Mouse (Mus musculus) midbrain, embryonic 13.5 days (tissue): ENCODE data around the gene Rassf5. TPM values are rescaled to one million over a fixed set of nuclear protein-coding genes. Genes with fewer than 3 reads are reported as not detected.
"Not testable (repeated sequence)": the region's sequence is repeated elsewhere in the genome, so short reads cannot be mapped to it uniquely, and the experiment has no call there.

Source experiments
- ATAC-seq: fragments of 200-750 bp; cut with Nextera tagmentation; 2 replicates; pipeline ENCODE4 v1.8.0; 2017; ENCODE audit warnings: mild to moderate bottlenecking, moderate TSS enrichment, moderate library complexity
- H3K27ac ChIP-seq: fragments of 300-500 bp; sonication (generic); 2 replicates; pipeline ENCODE4 v1.5.1; 2015; ENCODE audit warnings: inconsistent platforms, mild to moderate bottlenecking, moderate library complexity
- H3K27me3 ChIP-seq: fragments of 300-500 bp; sonication (generic); 2 replicates; pipeline ENCODE4 v1.6.1; 2015; ENCODE audit warnings: mild to moderate bottlenecking, inconsistent platforms
- H3K36me3 ChIP-seq: fragments of 300-500 bp; sonication (generic); 2 replicates; pipeline ENCODE4 v1.6.1; 2015; ENCODE audit warnings: mild to moderate bottlenecking, inconsistent platforms
- H3K4me1 ChIP-seq: fragments of 300-500 bp; sonication (generic); replicated peaks from 2 replicates; pipeline ENCODE4 v1.6.1; 2015; ENCODE audit warnings: inconsistent platforms
- H3K4me2 ChIP-seq: fragments of 300-500 bp; sonication (generic); replicated peaks from 2 replicates; pipeline ENCODE4 v1.6.1; 2015; ENCODE audit warnings: moderate library complexity, mild to moderate bottlenecking, inconsistent platforms
- H3K4me3 ChIP-seq: fragments of 300-500 bp; sonication (generic); replicated peaks from 2 replicates; pipeline ENCODE4 v1.5.1; 2015; ENCODE audit warnings: mild to moderate bottlenecking, inconsistent platforms
- H3K9ac ChIP-seq: fragments of 300-500 bp; sonication (generic); replicated peaks from 2 replicates; pipeline ENCODE4 v1.6.1; 2015; ENCODE audit warnings: mild to moderate bottlenecking, inconsistent platforms
- H3K9me3 ChIP-seq: fragments of 300-500 bp; sonication (generic); 2 replicates; pipeline ENCODE4 v1.6.1; 2016; ENCODE audit warnings: mild to moderate bottlenecking, inconsistent platforms
- WGBS: fragments of 180-500 bp; shearing (Covaris S2); methylation state at CpG from one replicate; pipeline ENCODE4 v1.1.7; 2015; 5-methylcytosine and 5-hydroxymethylcytosine counted together
- polyA plus RNA-seq: library from polyadenylated mRNA; unstranded; fragments of >200 nt; fragmentation: Nextera tagmentation; extraction: Ambion mirVana; gene quantifications from 2 replicates; pipeline ENCODE4 v1.2.1, GENCODE M21; 2015

The Rassf5 gene
- polyA plus RNA-seq, 1 experiment from 2014 or later: 1.9 TPM

DNA sequence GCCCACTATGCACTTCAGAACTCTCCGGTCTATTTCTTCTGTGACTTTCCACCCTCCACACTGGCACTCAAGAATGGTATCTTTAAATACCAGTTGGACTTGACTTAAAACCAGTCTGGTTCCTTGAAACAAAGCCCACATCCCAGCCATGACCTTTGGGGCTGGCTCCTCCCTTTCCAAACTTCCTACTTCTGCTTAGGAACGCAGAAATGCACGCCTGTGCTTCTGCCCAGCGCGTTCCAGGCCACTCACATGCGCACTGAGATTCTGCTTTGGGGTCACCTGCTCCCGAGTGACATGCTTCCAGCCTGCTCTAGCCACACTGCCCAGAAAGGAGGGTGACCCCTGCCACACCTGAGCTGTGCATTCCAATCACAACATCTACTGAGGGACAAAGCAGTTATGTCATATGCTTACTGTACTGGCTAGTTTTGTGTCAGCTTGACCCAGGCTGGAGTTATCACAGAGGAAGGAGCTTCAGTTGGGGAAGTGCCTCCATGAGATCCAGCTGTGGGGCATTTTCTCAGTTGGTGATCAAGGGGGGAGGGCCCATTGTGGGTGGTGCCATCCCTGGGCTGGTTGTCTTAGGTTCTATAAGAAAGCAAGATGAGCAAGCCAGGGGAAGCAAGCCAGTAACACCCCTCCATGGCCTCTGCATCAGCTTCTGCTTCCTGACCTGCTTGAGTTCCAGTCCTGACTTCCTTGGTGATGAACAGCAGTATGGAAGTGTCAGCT is 7.6 kb upstream of the Rassf5 start:
- H3K27ac ChIP-seq, H3K9me3 ChIP-seq, H3K9ac ChIP-seq, H3K4me1 ChIP-seq, H3K27me3 ChIP-seq, ATAC-seq, H3K4me3 ChIP-seq, H3K4me2 ChIP-seq, H3K36me3 ChIP-seq: not testable (repeated sequence)
- 86% methylated on average over 7 of the region's 7 CpGs for WGBS

DNA sequence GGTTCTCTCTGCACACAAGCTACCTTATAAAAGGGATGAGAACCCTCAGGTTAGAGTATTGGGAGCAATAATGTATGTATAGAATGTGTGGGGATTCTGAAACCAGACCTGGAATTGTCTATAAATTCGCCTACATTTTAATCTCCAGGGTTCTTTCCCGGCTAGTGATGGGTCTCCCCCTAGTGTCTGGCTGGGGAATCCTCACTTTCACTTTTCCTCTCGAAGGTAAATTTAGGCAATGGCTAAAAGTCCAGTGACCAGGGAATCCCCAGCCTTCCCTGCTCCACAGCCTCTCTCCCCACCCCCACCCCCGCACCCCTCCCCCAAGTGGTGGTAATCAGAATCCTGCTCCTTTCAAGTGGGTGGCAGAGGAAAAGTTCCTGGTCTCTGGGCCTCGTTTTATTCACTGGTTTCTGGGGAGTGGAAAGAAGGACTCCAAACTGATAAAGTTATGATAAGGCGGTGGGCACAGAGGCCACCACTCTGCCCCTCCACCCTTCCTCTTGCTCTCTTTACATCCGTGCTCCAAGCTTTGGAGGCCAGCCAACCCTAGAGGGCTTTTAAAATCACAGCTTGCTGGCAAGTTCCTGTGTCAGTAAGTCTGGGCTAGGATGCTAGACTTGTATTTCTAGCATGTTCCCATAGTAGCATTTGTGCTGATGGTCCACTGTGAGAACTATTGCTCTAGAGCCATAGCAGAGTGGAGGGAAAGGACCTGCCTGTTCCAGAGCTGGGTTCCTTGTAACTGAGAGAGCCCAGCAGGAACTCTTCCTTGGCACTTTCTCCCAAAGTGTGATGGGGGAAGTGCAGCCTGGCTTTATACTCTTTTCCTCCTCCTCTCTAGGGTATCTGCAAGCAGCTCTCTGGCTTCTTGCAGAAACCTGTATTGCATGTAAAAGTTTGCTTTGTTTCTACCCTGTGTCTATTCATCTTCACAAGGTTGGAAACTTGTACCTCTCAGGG is 1.7 kb upstream of the Rassf5 start:
- no peaks in the 10 kb centered on the region for H3K36me3 ChIP-seq
- H3K27ac ChIP-seq: no peak overlapping the region
- peaks cover 12% of the 10 kb centered on the region for H3K4me1 ChIP-seq
- H3K9ac ChIP-seq: no peak overlapping the region
- H3K4me3 ChIP-seq: no peak overlapping the region
- peaks cover 48% of the 10 kb centered on the region for H3K27me3 ChIP-seq
- ATAC-seq: no peak
- WGBS: 13% methylated on average over 7 of the region's 7 CpGs
- no peak overlapping the region for H3K4me2 ChIP-seq
- no peaks in the 10 kb centered on the region for H3K9me3 ChIP-seq

DNA sequence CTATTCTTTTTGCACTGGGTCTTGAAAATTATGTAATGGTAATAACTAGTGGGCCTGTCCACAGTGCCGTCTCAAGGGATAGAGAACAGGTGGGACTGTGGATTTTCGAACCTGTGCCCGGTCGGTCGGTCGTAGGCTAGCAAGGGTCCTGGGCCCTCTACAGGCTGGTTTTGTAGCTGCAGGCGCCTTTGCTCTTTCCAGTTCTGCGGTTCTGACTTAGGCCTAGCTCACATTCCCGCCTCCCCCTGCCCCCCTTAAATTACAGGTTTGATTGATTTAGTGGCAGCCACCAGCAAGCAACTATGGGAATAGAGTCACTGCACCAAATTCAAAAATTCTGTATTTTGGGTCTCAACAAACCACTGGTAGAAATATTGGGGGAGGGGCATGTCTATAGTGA is 868 bp upstream of the Rassf5 start:
- ATAC-seq: peak; percentile 46
- Histone ChIP-seq H3K4me2 (peak overlapping the region; percentile 96), H3K27me3 (peaks cover 51% of the 10 kb centered on the region), H3K4me1 (peaks cover 12% of the 10 kb centered on the region), H3K4me3 (peak overlapping the region; percentile 71), H3K9ac (peak overlapping the region; percentile 74; the same call in 1 of the 2 replicates), H3K36me3 (no peaks in the 10 kb centered on the region), H3K9me3 (no peaks in the 10 kb centered on the region), H3K27ac (no peak overlapping the region)
- WGBS: 7% methylated on average over 9 of the region's 9 CpGs

DNA sequence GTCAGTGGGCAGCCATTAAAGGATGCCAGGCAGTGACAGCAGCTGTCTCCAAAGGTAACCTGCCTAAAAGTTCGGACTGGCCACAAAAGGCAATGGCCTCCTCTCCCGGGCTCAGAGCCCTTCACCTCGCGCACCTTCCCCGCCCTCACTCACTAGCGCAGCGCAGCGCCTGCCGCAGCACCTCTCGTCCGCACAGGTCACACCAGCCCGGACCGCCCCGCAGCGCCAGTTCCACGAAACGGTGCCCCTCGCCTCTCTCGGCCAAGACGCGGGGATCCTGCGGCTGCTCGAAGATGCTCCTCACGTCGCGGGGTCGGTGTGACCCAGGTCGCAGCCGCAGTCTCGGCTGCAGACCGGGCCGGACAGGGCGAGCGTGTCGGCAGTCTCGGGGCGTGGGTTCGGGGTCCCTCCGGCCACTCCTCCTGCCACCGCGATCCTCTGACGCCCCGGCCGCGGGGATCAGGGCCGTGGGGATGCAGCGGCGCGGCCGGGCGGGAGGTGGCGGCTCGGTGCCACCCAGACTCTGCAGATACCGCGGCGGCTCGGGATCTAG is 446 bp downstream of the Rassf5 start:
- H3K36me3 ChIP-seq: no peaks in the 10 kb centered on the region
- peak; percentile 62 for ATAC-seq
- H3K4me1 ChIP-seq: peaks cover 23% of the 10 kb centered on the region
- H3K27ac ChIP-seq: no peak overlapping the region
- peaks cover 56% of the 10 kb centered on the region for H3K27me3 ChIP-seq
- H3K9ac ChIP-seq: peak overlapping the region; percentile 74
- H3K9me3 ChIP-seq: no peaks in the 10 kb centered on the region
- peak overlapping the region; percentile 71 for H3K4me3 ChIP-seq
- H3K4me2 ChIP-seq: peak overlapping the region; percentile 96
- WGBS: under 1% methylated on average over 55 of the region's 57 CpGs

DNA sequence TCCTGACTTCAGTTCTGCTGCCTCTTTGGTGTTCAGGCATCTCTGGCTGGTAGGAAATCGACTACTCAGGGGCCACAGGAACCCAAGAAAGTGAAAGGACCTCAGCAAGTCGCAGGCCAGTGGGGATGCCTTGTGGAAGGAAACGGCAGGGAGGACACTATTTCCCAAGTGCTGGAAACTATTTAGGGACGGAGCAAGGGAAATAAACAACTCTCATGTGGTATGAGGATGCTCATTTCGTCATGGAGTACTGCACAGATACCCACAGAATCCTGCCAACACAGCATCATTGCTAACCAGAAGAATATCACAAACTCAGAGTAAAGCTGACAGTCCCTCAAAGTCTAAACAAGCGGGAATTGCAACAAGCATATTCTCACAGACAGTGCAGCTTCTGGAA is 2.1 kb downstream of the Rassf5 start:
- Histone ChIP-seq H3K4me3 (no peak overlapping the region), H3K4me1 (peaks cover 32% of the 10 kb centered on the region), H3K36me3 (no peaks in the 10 kb centered on the region), H3K9me3 (no peaks in the 10 kb centered on the region), H3K27ac (no peak overlapping the region), H3K27me3 (peaks cover 56% of the 10 kb centered on the region), H3K9ac (no peak overlapping the region), H3K4me2 (no peak overlapping the region)
- 74% methylated on average over 6 of the region's 6 CpGs for WGBS
- ATAC-seq: no peak

DNA sequence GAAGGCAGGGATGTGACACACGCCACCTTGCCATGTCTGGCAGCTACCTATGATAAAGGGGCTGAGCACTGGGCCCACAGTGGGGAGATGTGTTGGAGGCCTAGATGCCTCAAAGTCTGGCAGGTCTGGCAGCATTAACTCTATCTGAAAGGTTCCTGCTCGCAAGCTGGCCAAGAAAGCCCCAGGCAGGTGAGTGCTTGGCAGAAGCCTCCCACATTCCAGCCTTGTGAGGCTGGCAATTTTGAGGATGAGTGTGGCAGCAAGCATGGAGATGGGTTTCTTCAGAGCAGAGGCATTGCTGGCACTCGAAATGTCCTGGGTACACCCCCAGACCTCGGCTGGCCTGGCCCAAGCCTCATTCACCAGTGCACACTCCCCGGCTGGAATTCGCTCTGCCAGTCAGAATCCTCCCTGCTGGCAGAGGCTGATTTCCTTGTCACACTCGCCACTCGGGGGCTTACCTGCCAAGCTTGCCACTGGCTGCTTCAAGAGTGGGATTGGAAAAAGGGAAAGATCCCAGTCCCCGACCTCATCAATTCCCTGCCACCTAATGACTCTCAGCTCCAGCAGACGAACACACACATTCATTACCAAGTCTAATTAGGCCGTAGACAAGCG is 5.4 kb downstream of the Rassf5 start:
- no peak overlapping the region for H3K9ac ChIP-seq
- H3K4me2 ChIP-seq: no peak overlapping the region
- H3K36me3 ChIP-seq: no peaks in the 10 kb centered on the region
- H3K9me3 ChIP-seq: no peaks in the 10 kb centered on the region
- peak overlapping the region; percentile 41 for H3K27ac ChIP-seq
- WGBS: 53% methylated on average over 12 of the region's 12 CpGs
- peaks cover 38% of the 10 kb centered on the region for H3K27me3 ChIP-seq
- no peak overlapping the region for H3K4me3 ChIP-seq
- no peak for ATAC-seq
- H3K4me1 ChIP-seq: peaks cover 24% of the 10 kb centered on the region

DNA sequence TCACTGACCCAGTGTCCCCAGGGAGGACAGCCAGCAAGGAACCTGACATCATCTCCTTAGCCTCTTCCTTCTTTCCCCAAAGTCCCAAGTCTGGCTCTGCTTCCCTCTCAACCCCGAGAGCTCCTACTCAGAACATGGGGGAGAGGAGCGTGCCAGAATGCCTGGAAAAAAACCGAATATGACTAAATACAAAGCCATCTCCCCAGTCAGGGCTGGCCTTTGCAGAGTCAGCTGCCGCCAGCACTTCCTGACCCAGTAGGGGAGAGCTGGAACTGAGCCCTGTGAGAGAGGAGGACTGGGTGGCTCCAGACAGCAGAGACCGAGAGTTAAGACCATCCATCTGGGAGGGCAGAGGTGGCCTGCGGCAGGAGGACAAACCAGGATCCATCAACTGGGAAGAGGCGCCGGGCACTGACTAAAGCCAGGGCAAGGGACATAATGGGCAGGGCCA is 6.1 kb downstream of the Rassf5 start:
- H3K4me2 ChIP-seq: no peak overlapping the region
- no peaks in the 10 kb centered on the region for H3K9me3 ChIP-seq
- H3K9ac ChIP-seq: no peak overlapping the region
- H3K36me3 ChIP-seq: no peaks in the 10 kb centered on the region
- no peak for ATAC-seq
- WGBS: 80% methylated on average over 8 of the region's 8 CpGs
- peaks cover 30% of the 10 kb centered on the region for H3K27me3 ChIP-seq
- no peak overlapping the region for H3K4me3 ChIP-seq
- H3K4me1 ChIP-seq: peaks cover 20% of the 10 kb centered on the region
- peak overlapping the region; percentile 41; the same call in 1 of the 2 replicates for H3K27ac ChIP-seq

DNA sequence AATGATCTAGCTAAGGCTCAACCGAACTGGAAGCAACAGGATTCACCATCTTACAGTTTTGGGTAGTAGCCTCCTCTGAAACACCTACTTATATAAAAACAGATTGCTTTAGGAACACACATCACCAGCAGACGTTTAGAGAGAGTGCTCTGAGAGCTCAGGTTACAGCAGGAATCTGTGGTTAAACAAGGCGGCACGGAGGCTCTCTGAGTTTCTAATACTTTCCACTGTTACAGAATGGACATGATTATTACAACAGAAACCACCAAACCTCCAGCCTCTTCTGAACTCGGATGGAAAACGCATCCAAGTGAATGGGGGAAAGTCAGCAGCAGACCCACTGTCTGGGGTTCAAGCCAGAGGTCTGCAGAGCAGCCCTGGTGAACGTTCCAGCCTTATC is 9.0 kb downstream of the Rassf5 start:
- WGBS: 72% methylated on average over 7 of the region's 7 CpGs
- ATAC-seq: no peak
- peaks cover 20% of the 10 kb centered on the region for H3K4me1 ChIP-seq
- H3K4me3 ChIP-seq: no peak overlapping the region
- H3K27ac ChIP-seq: no peak overlapping the region
- no peaks in the 10 kb centered on the region for H3K9me3 ChIP-seq
- no peak overlapping the region for H3K4me2 ChIP-seq
- no peak overlapping the region for H3K9ac ChIP-seq
- H3K36me3 ChIP-seq: no peaks in the 10 kb centered on the region
- H3K27me3 ChIP-seq: peaks cover 5% of the 10 kb centered on the region; the same call in 1 of the 2 replicates

DNA sequence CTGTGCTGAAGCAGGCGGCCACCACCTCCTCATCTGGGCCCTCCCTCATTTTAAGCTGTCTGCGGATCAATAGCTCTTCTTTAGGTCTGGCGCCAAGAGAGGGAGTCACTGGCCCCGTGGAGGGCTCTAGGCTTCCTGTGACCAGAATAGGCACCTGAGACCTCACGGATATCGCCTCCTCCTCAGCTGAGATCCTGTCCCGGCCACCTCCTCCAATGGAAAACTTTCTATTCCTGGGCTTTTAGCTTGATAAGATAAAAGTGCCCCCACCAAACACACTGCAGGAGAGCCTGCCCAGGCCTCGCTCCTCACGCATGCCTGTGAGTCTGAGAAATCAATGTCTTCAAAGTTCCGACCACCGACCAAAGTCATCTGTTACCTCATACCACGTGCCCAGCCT is 11.5 kb downstream of the Rassf5 start:
- WGBS: 64% methylated on average over 12 of the region's 12 CpGs
- no peak for ATAC-seq

DNA sequence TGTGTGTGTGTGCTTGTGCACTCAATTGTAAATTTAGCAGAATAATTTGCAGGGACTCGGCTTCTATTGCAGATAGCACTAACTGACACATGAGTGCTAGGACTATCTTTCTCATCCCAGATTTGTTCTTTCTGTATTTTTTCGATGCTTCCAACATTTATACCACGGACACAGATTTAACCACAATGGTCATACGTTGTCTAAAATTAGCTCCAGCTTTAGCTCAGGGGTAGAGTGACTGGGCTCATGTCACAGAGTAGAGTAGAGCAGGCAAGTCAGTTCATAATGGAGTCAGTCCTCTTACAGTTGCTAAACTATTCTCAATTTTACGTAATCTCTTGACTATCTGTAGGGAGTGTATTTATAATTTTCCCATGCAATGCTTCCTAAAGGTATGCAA is 16.4 kb downstream of the Rassf5 start:
- no peaks in the 10 kb centered on the region for H3K4me1 ChIP-seq
- no peak overlapping the region for H3K4me2 ChIP-seq
- no peaks in the 10 kb centered on the region for H3K36me3 ChIP-seq
- ATAC-seq: no peak
- H3K4me3 ChIP-seq: no peak overlapping the region
- H3K27ac ChIP-seq: no peak overlapping the region
- no peaks in the 10 kb centered on the region for H3K9me3 ChIP-seq
- no peak overlapping the region for H3K9ac ChIP-seq
- H3K27me3 ChIP-seq: no peaks in the 10 kb centered on the region
- 94% methylated on average over 5 of the region's 5 CpGs for WGBS

More for the DNA sequence above, 11.5 kb downstream of the Rassf5 start:
- Histone ChIP-seq H3K9ac (no peak overlapping the region), H3K27ac (no peak overlapping the region), H3K27me3 (no peaks in the 10 kb centered on the region), H3K4me1 (no peaks in the 10 kb centered on the region), H3K9me3 (no peaks in the 10 kb centered on the region), H3K36me3 (no peaks in the 10 kb centered on the region), H3K4me2 (no peak overlapping the region), H3K4me3 (no peak overlapping the region)

DNA sequence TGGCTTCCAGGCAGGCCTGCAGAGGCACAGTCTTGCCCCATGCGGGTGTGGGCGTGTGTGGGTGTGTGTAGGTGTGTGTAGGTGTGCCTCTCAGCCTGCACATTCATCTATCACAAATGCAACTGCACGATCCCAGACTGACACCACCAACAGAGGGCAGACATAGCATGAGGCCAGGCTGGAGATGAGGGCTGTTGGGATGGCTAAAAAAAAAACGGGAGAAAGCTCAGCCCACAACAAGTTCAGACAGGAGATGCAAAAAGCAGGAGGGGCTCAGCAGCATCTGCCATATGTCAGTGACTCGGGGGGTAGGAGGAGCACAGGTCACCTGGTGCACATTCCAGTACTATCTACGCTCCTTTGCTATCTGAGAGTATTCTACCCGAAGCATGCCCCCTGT is 16.8 kb downstream of the Rassf5 start:
- no peaks in the 10 kb centered on the region for H3K9me3 ChIP-seq
- ATAC-seq: no peak
- no peaks in the 10 kb centered on the region for H3K27me3 ChIP-seq
- H3K9ac ChIP-seq: no peak overlapping the region
- H3K4me3 ChIP-seq: no peak overlapping the region
- no peaks in the 10 kb centered on the region for H3K36me3 ChIP-seq
- no peak overlapping the region for H3K4me2 ChIP-seq
- no peak overlapping the region for H3K27ac ChIP-seq
- 70% methylated on average over 7 of the region's 7 CpGs for WGBS
- no peaks in the 10 kb centered on the region for H3K4me1 ChIP-seq
